Mouse (Mus musculus) kidney, embryonic 14.5 days (tissue): ENCODE data around the gene Tmem221. TPM values are rescaled to one million over a fixed set of nuclear protein-coding genes. Genes with fewer than 3 reads are reported as not detected.

Experiments used
- ATAC-seq: fragments of 200-750 bp; cut with Nextera tagmentation; 2 replicates; pipeline ENCODE4 v1.8.0; 2017; ENCODE audit warnings: moderate number of reproducible peaks, mild to moderate bottlenecking, moderate TSS enrichment, moderate library complexity; ENCODE audit not compliant: low FRiP score, low TSS enrichment
- H3K27ac ChIP-seq: fragments of 300-500 bp; sonication (generic); 2 replicates; pipeline ENCODE4 v1.5.1; 2014; ENCODE audit warnings: low read depth, mild to moderate bottlenecking, low read length, moderate library complexity, mixed read lengths
- H3K27me3 ChIP-seq: fragments of 300-500 bp; sonication (generic); 2 replicates; pipeline ENCODE4 v1.6.1; 2014; ENCODE audit warnings: mild to moderate bottlenecking, low read length; ENCODE audit not compliant: control insufficient read depth, insufficient read depth
- H3K36me3 ChIP-seq: fragments of 300-500 bp; sonication (generic); 2 replicates; pipeline ENCODE4 v1.6.1; 2014; ENCODE audit warnings: low read length, mixed read lengths; ENCODE audit not compliant: control insufficient read depth, insufficient read depth
- H3K4me1 ChIP-seq: fragments of 300-500 bp; sonication (generic); 2 replicates; pipeline ENCODE4 v1.6.1; 2014; ENCODE audit warnings: low read length, mixed read lengths; ENCODE audit not compliant: control insufficient read depth, insufficient read depth
- H3K4me2 ChIP-seq: fragments of 300-500 bp; sonication (generic); replicated peaks from 2 replicates; pipeline ENCODE4 v1.6.1; 2014; ENCODE audit warnings: low read depth, mild to moderate bottlenecking, low read length
- H3K4me3 ChIP-seq: fragments of 300-500 bp; sonication (generic); 2 replicates; pipeline ENCODE4 v1.5.1; 2014; ENCODE audit warnings: mild to moderate bottlenecking, low read length
- H3K9ac ChIP-seq: fragments of 300-500 bp; sonication (generic); 2 replicates; pipeline ENCODE4 v1.6.1; 2014; ENCODE audit warnings: low read depth, mild to moderate bottlenecking, low read length, moderate library complexity
- H3K9me3 ChIP-seq: fragments of 300-500 bp; sonication (generic); 2 replicates; pipeline ENCODE4 v1.6.1; 2016; ENCODE audit warnings: low read length; ENCODE audit not compliant: control insufficient read depth
- WGBS: fragments of 180-500 bp; shearing (Covaris S2); extraction: QIAGEN DNeasy Blood & Tissue Kit; methylation state at CpG from one replicate; pipeline ENCODE4 v1.1.7; 2014; 5-methylcytosine and 5-hydroxymethylcytosine counted together
- polyA plus RNA-seq: library from polyadenylated mRNA; unstranded; fragments of >200 nt; fragmentation: Nextera tagmentation; extraction: Ambion mirVana; gene quantifications from 2 replicates; pipeline ENCODE4 v1.2.1, GENCODE M21; 2014

The Tmem221 gene
- polyA plus RNA-seq, 1 experiment from 2014 or later, result 11.2 TPM

DNA sequence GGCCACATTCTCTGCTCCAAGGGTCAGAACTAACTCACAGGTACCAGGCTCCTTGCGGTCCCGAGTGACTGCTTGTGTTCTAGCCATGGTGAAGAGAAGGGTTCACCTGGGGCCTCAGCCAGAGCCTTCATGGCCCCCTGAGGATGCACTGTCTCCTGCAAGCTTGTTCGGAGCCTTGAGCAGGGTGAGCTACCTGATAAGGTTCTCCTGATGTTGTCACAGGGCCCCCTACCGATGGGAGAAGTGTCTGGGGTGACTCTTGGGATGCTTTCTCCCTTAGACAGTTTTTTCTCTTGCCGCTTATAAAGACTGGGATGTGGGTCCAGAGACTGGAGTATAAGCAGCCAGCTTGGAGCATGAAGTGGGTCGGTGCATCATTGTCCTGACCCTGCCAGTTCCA, 37.7 kb upstream of the Tmem221 start:
- Histone ChIP-seq H3K36me3 (no peaks in the 10 kb centered on the region; the same call in 1 of the 2 replicates), H3K9ac (no peak overlapping the region; the same call in 1 of the 2 replicates)
- ATAC-seq, result no peak

DNA sequence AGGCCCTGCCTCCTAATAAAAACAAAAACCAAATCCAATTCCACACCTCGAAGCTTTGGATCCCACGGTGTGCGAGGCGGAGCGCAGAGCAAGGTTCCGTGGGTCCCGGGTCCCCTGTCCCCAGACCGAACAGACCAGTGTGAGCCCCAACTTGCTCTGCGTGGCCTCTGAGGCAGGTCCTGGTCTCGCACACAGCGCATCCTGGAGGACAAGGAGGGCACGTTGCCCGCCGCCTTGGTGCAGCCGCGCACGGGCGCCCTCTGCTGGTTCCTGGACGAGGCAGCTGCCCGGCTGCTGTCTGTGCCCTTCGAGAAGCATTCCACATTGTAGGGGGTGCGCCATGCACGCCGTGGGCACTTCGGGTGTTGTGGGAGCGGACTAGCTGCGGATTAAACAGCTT, 37.2 kb upstream of the Tmem221 start:
- Histone ChIP-seq H3K9me3 (no peaks in the 10 kb centered on the region), H3K4me3 (no peak overlapping the region)
- ATAC-seq, result peak; percentile 26; the same call in 1 of the 2 replicates

More for the DNA sequence above, 37.7 kb upstream of the Tmem221 start:
- no peaks in the 10 kb centered on the region for H3K9me3 ChIP-seq
- H3K4me1 ChIP-seq, result peaks cover 8% of the 10 kb centered on the region; the same call in 1 of the 2 replicates
- WGBS, result 53% methylated on average over 6 of the region's 6 CpGs
- H3K27me3 ChIP-seq, result no peaks in the 10 kb centered on the region
- H3K27ac ChIP-seq, result no peak overlapping the region
- no peak overlapping the region for H3K4me3 ChIP-seq
- no peak overlapping the region for H3K4me2 ChIP-seq

DNA sequence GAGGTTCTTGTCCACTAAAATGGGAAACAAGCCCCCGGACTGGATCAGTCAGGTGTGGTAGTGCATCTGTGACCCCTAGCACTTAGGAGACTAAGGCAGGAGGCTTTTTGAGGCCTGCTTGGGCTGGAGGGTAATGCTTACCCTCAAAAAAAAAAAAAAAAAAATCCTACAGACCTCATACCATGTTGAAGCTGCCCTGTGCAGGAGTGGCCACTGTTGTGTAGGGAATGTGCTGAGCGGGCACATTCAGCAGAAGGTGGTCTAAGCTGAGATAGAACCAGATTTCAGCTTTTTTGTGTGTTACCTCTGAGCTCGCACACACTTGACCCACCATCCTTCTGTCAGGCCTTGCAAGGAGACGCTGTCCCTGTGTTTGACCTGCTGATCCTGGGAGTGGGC, 35.7 kb upstream of the Tmem221 start:
- peaks cover 13% of the 10 kb centered on the region for H3K4me1 ChIP-seq
- no peaks in the 10 kb centered on the region for H3K9me3 ChIP-seq
- H3K27ac ChIP-seq, result no peak overlapping the region
- H3K9ac ChIP-seq, result no peak overlapping the region
- no peaks in the 10 kb centered on the region for H3K27me3 ChIP-seq
- 94% methylated on average over 4 of the region's 4 CpGs for WGBS
- no peak for ATAC-seq
- H3K4me3 ChIP-seq, result no peak overlapping the region
- no peaks in the 10 kb centered on the region; the same call in 1 of the 2 replicates for H3K36me3 ChIP-seq
- H3K4me2 ChIP-seq, result no peak overlapping the region

More for the DNA sequence above, 37.2 kb upstream of the Tmem221 start:
- Histone ChIP-seq H3K36me3 (no peaks in the 10 kb centered on the region; the same call in 1 of the 2 replicates), H3K27me3 (no peaks in the 10 kb centered on the region), H3K27ac (no peak overlapping the region), H3K9ac (no peak overlapping the region), H3K4me1 (peaks cover 12% of the 10 kb centered on the region), H3K4me2 (peak overlapping the region; percentile 15; the same call in 1 of the 2 replicates)
- 8% methylated on average over 27 of the region's 27 CpGs for WGBS

DNA sequence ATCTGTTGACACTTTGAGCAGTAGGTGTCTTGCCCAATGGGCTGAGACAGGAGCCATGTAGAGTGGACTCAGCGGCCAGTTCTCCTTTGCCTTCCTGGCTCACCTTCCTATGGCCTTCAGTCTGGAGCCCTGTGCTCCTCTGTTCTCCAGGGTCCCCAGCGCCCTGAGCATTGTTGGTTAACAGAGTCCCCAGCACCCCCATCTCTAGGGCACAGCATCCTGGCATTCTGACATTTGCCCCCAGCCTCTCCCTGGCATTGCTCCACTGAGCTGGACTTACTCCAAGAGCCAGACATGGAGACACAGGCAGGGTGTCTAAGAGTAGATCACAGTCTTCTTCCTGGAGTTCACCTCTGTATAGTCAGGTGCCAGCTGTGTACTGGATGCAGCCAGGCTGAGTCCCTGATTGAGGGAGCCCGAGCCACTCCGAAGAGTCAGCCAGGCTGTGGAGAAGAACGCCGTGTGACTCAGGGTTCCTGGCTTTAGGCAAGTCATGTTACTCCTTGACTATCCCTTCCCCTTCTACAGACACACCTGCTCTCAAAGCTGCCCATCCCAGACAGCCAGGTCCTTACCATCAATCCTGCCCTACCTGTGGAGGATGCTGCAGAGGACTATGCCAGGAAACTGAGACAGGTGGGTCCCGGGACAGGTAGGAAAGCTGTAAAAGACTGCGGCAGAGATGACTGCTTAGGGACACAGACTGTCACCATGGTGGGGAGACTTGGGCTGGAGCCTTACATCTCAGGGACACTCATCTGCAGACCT, 35.1 kb upstream of the Tmem221 start:
- no peaks in the 10 kb centered on the region for H3K9me3 ChIP-seq
- H3K9ac ChIP-seq, result no peak overlapping the region
- H3K4me2 ChIP-seq, result no peak overlapping the region
- H3K27ac ChIP-seq, result no peak overlapping the region
- WGBS, result 93% methylated on average over 8 of the region's 8 CpGs
- ATAC-seq, result no peak
- H3K27me3 ChIP-seq, result no peaks in the 10 kb centered on the region
- H3K36me3 ChIP-seq, result no peaks in the 10 kb centered on the region; the same call in 1 of the 2 replicates
- peaks cover 13% of the 10 kb centered on the region for H3K4me1 ChIP-seq
- no peak overlapping the region for H3K4me3 ChIP-seq

DNA sequence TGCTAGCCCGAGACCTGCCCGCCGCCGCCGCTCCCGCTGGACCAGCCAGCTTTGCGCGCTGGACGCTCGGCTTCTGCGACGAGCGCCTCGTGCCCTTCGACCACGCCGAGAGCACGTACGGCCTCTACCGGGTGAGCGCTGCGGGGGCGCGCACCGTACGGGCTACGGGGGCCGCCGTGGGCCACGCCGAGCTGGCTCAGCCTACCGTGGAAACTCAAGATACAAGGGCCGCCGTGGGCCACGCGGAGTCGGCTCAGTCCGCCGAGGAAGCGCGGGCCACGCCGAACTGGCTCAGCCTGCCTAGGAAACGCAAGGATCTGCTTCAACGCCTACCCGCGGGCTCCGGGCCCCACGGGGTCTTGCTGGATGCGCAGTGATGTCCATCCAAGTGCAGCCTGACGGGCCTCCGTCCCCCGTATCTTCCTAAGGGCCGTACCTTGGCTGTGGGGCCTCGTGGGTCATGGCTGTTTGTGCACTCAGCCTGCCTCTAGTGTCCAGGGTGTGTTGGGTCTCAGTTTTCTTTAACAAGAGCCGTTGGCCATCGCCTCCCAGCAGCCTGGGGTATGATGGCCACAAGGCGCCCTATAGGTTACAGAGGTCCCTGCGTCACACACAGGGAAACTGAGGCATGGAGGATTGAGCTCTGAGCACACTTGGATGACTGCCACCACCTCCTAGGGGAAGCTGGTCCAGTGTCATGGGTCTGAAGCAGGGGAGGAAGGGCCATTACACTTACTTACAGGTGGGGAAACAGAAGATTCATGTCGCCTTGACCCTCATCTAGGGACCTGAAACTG, 33.9 kb upstream of the Tmem221 start:
- Histone ChIP-seq H3K4me3 (peak overlapping the region; percentile 72), H3K27me3 (no peaks in the 10 kb centered on the region), H3K4me2 (peak overlapping the region; percentile 94), H3K27ac (peak overlapping the region; percentile 98), H3K36me3 (no peaks in the 10 kb centered on the region; the same call in 1 of the 2 replicates), H3K9ac (peak overlapping the region; percentile 95), H3K4me1 (peaks cover 13% of the 10 kb centered on the region), H3K9me3 (no peaks in the 10 kb centered on the region)
- peak; percentile 69 for ATAC-seq
- 4% methylated on average over 60 of the region's 60 CpGs for WGBS

DNA sequence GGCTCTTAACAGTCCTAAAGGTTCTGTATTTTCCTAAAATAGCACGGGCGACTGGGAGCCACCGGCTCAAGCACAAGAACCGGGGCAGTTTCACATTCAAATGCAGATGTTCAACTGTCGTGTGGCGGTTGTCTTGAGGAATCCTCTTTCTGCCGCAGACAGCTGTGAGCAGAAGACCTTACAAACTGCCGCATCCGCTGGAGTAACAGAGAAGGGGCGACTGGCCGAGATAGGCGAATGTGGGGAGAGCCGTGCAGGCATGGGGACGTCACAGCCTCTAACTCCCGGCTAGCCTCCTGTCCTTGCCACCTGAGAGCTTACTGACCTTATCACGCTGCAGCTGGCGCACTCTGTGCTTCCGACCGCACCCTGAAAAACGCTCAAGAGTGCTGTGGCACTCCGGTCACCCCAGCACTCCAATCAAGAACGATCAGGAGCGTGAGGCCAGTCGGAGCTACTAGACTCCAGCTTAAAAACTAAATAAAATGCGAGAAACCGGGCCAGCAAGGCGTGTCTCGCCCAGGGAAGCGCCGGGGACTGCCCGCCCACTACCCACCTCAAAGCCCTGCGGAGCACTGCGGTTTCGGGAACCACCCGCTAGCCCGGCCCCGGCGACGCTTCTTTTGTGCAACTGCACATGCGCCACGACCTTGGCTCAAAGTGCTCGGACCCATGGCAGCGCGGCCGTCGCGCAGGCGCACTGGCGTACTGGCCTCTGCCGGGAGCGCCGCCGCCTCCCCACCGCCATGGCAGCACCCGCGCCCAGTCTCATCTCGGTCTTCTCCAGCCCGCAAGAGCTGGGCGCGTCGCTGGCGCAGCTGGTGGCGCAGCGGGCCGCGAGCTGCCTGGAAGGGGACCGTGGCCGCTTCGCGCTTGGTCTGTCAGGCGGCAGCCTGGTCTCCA, 33.1 kb upstream of the Tmem221 start, which contains the start of gene Pgls:
Gene Pgls, plus strand, starts transcription at position 706 of the 903 bp plus-strand sequence.
- Histone ChIP-seq H3K27me3 (no peaks in the 10 kb centered on the region), H3K36me3 (no peaks in the 10 kb centered on the region; the same call in 1 of the 2 replicates), H3K27ac (peak within 1 kb of the TSS; percentile 98), H3K9me3 (no peaks in the 10 kb centered on the region), H3K4me3 (peak within 1 kb of the TSS; percentile 72), H3K4me2 (peak within 1 kb of the TSS; percentile 94), H3K4me1 (peaks cover 13% of the 10 kb centered on the region), H3K9ac (peak within 1 kb of the TSS; percentile 95)
- under 1% methylated on average over 71 of the region's 71 CpGs for WGBS
- ATAC-seq, result peak; percentile 87

DNA sequence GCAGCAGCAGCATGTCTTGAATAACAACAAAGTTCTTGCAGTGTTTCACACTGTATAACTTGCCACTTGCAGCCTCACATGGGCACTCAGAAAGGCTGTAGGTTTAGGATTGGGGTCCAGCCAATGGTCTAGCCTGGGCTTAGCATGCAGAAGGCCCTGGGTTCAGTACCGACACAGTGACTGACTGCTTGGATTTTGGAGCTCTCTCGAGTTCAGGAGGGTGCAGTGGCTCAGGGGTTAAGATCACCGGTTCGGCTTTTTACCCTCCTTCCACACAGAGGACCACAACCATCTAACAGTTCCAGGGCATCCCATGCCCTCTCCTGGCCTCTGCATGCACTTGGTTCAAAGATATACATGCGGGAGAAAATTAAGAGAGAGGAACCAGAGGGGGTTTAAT, 32.3 kb upstream of the Tmem221 start:
- no peaks in the 10 kb centered on the region for H3K9me3 ChIP-seq
- WGBS, result 17% methylated on average over 5 of the region's 5 CpGs
- peak overlapping the region; percentile 95 for H3K9ac ChIP-seq
- no peak for ATAC-seq
- H3K4me1 ChIP-seq, result peaks cover 13% of the 10 kb centered on the region
- no peaks in the 10 kb centered on the region for H3K27me3 ChIP-seq
- peak overlapping the region; percentile 94 for H3K4me2 ChIP-seq
- H3K4me3 ChIP-seq, result peak overlapping the region; percentile 72
- no peak overlapping the region; the same call in 1 of the 2 replicates for H3K27ac ChIP-seq
- H3K36me3 ChIP-seq, result peaks cover 3% of the 10 kb centered on the region; the same call in 1 of the 2 replicates

DNA sequence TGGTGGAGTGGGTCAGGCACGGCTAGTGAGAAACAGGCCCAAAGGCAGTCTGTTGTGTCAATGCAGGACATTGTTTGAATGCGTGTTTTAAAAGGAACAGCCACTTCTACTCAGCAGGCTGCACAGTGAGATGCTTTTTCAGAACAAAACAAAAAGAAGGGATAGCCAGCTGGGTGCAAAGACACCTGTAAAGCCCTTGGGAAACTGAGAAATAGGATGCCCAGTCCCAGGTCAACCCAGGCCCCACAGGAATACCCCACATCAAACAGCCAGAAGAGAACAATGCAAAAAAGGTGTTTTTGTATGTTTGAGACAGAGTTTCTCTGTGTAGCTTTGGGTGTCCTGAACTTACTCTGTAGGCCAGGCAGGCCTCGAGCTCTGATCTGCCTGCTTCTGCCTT, 30.1 kb upstream of the Tmem221 start:
- ATAC-seq, result no peak
- no peaks in the 10 kb centered on the region for H3K27me3 ChIP-seq
- H3K4me1 ChIP-seq, result peaks cover 13% of the 10 kb centered on the region
- H3K9me3 ChIP-seq, result no peaks in the 10 kb centered on the region
- H3K9ac ChIP-seq, result no peak overlapping the region
- WGBS, result 73% methylated on average over 3 of the region's 3 CpGs
- H3K4me2 ChIP-seq, result no peak overlapping the region
- H3K27ac ChIP-seq, result no peak overlapping the region
- peaks cover 19% of the 10 kb centered on the region; the same call in 1 of the 2 replicates for H3K36me3 ChIP-seq
- H3K4me3 ChIP-seq, result no peak overlapping the region
